Mouse (Mus musculus) layer of hippocampus, adult 11-12 months (tissue): ENCODE data around the gene Arl6ip4.

Experiments
- DNase-seq: peaks from one replicate; pipeline ENCODE4 v3.0.0; 2022; ENCODE audit warnings: low spot score

Arl6ip4 gene

DNA sequence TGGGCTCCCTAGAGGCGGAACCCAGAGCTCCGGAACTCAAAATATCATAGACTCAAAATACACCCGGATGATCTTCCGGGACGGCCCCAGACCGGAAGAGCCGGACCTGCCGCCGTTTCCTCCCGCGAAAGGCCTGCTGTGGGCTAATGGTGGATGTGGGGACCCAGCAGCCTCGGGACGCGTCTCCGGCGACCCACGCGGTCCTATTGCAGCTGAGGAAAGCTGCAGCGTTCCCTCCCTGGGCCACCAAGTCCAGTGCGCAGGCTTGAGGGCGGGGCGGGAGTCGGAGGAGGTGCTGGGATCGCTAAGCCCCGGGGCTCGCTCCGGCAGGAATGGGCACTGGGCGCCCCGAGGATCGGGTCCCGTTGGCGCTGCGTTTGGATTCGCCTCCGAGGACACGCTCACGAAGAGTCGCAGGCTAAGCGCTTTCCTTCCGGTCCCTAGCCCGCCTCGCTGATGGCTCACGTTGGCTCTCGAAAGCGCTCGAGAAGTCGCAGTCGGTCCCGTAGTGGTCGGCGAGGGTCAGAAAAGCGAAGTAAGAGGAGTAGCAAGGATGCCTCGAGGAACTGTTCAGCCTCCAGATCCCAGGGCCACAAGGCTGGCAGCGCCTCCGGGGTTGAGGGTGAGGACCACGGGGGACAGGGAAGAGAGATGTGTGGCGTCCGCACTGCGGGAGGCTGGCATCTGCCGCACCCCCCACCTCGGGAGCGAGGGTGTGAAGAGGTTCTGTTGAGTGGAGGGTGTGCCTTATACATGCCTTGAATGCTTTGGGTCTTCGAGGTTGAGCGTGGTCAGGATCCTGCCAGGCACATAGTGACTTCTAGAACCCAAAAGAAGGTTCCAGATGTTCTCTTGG lies at the start of gene Arl6ip4:
TSS of gene Arl6ip4 (plus strand) at position 100 of the 856 bp plus-strand sequence.
- peak; percentile 79 for DNase-seq

DNA sequence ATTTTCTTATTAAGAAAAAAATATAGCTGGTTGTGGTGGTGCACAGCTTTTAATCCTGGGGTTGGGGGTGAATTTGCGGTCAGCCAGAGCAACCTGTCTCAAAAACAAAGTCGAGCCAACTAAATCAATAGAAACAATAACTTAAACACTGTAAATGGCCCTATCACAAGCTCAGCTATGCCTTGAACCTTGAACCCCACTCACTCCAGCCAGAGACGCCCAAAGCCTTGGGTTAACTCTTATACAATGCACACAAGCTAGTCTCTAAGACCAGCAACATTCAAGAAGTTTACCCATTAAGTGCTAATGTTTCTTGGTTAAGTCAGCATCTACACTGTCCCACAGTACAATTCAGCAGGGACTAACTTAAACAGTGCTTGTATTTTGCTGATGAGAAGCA lies 46.2 kb upstream of the Arl6ip4 start:
- DNase-seq = no peak

DNA sequence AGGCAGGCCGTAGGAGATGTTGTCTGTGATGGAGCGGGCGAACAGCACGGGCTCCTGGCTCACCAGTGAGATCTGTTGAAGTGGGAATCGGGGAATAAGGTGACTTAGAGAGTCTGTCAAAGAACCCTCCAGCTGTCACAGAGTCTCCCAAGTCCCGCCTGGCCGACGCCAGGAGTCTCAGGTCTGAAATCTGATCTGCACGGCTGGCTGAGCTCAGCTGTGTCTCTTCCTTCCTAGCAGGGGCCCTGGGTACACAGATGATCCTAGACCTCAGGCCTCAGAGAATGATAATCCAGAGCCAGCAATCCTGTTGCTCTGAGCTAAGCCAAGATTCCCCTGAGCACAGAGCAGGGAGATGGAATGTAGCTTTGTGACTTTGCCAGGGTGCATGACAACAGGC lies 42.2 kb upstream of the Arl6ip4 start:
- no peak for DNase-seq

DNA sequence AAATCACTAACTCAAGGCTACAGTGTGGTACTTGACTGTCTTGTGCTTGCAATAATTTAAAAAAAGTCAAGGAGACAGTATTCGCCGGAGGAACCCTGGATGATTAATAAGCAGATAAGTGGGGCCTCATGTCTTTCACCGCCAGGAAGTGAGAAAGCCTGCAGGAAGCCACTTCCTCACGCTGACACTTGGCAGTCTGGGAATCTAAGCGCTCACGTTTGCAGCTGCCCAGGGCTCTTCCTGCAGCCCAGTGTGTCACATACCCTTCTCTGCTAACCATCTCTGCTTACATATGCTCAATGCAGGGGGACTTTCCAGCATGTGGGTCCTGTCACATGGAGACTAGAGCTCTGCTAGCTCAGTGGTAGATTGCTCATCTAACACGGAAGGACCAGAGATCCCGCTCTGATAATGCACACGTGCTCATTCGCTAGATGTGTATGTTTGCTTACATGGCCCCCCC lies 41.0 kb upstream of the Arl6ip4 start:
- DNase-seq = no peak

DNA sequence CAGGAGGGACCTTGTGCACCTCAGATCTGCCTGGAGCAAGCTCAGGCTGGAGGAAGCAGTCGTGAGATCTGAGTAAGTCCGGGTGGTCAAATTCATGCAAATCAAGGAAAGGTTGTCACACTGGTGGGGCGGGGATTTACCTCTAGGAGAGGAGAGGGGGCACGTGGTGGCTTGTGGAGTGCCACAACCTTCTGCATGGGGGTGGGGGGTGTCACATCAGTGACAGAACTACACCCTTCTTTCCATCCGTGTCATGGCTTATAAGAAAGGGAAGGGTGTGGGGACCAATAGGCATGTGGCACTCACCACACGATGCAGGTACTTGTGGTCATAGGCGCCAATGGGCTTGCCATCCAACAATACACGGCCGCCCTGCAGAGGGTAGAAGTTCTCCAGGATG lies 40.2 kb upstream of the Arl6ip4 start:
- no peak for DNase-seq

DNA sequence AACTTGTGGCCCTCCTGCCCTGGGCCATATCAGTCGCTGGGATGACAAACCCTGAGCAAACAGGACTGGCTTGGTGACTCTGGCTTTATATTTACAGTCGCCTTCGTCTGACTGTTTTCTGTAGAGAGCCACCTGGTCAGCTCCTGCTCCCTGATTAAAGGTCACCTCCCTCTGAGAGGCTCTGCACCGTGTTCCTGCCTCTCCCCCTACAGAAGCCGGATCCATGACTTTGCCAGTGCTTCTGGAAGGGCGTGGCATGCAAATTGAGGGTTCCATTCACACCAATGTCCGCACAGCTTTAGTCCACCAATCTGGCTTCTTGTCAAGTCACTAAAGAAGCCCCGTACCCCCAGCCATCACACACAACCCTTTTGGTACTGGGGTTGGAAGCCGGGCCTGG lies 39.3 kb upstream of the Arl6ip4 start:
- DNase-seq = no peak

DNA sequence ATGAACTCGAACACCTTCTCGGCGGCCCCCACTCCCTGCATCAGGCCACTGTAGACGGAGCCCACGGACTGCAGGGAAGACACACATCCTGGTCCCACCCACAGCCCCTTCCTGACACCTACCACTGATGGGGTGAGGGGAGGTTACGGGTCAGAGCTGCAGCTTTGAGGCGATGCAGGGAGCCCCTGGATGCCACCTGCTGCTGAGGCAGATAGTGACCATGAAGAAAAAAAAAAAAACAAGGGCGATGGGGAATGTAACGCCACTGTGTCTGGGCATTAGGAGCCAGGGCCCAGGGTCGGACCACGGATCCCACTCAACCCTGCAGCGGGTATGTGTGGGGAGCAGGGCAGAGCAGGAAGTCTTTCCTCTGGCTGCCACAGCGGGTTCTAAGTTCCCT lies 38.6 kb upstream of the Arl6ip4 start:
- DNase-seq = no peak

DNA sequence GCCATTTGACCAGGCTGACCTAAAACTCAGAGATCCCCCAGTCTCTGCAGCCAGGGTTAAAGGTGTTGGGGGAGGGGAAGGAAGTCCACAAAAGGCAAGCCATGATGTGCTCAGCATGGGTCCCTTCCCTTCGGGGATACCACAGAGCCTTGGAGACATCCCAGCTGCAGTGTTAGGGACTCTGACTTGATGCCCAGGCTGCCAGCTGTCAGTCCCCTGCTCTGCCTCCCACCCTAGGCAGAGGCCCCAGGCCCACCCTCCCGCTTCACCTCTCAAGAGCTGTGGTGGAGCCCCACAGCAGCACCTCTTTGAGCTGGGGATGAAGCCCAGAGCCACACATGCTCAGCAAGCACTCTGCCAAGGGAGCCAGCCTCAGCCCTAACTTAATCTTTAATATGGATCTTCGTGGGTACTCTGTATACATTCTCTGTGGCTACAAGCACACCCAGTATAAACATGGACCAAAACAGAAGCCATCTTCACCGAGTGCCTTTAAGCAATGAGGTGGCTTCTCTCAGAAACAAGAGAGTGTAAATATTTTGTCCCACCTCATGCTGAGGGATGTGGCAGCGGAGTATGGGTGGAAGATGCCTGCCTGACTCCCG lies 37.9 kb upstream of the Arl6ip4 start:
- DNase-seq = no peak

DNA sequence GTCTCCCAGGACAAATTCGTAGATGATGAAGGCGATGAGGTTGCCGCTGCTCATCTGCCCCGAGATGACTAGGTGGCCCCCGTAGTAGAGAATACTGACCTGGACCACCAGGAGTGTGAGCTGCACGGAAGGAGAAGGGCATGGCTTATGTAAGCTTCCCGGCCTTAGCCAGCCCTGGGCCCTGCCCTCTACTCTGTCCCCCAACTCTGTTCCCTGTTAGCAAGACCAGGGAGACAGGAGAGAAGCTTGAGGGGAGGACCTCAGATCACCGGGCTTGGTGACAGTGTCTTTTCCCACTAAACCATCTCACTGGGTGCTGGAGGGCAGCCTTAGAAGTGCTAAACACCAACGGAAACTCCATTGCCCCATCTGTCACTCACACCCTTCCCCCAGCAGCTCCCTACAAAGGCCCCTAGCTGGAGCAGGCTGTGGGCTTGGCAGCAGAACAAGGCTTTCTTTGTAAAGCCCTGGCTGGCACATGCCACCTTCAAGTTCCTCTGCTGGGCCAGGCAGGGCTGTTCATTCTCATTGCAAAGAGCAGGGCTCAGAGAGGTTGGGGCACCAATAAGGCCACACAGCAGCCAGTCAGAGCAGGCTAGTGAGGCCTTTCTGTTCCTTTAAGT lies 37.0 kb upstream of the Arl6ip4 start:
- peak; percentile 78 for DNase-seq

DNA sequence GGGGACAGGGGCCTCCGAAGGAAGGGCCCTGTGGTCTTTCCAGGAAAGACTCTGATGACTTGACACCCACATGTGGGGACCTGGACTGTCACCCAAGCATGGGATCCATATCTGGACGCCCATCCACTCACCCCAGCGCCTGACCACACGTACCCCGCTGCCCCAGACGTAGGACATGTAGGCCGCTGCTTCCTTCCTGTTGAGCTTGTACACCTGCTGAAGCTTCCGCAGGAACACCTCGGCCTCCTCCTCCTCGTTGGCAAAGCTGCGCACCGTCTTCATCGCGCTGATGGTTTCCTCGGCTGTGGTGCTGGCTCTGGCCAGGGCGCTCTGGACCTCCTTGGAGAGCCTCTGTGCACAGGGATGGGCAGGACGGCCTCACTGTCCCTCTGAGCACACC lies 36.0 kb upstream of the Arl6ip4 start:
- DNase-seq = no peak

DNA sequence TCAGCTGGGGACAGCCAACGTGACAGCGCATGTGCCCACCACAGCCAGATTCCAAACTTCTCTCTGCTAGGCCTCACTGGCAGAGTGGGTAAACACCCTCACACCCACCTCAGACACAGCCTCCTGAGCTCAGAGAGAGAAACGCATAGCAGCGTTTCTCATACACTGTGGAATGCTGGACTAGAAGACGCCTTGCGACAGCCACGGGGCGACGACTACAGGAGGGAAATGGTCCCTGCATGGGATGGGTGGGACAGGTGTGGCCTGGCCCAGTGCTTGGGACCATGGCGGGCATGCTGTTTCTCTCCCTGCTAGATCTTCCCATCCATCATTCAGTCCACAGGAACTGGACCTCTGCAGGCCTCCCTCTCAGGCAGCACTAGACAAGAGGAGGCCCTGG lies 33.4 kb upstream of the Arl6ip4 start:
- DNase-seq = no peak

DNA sequence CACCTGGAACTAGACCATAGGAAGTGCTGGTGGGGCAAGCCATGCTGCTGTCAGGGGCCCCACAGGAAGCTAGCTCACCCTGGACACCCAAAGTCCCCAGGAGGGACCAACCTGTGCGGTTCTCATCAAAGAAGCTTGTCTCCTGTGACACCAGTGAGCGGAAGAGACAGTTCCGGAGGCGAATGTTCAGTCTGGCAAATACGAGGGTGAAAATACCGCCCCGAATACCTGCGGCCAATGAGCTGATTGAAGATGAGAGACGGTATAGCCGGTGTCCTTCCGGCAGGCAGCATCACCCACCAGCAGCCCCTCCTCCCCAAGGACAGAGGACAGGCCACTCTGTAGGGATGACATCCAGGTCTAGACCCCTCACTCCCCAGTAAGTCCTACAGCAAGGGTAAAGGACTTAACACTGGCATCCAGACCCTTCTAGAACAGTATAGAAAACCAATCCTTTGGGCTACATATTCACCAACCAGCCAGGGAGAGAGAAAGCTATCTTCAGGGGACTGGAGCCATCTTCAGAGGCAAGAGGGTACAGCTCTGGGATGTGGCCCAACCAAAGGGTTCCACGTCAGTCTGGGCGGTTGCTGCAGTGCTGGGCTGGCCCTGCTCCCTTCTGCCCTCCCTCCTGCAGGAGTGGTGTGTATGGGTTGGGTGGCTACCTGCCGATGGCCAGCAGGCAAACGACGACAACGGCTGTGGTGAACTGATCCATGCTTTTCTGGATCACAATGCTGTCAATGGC lies 32.8 kb upstream of the Arl6ip4 start:
- DNase-seq = no peak

DNA sequence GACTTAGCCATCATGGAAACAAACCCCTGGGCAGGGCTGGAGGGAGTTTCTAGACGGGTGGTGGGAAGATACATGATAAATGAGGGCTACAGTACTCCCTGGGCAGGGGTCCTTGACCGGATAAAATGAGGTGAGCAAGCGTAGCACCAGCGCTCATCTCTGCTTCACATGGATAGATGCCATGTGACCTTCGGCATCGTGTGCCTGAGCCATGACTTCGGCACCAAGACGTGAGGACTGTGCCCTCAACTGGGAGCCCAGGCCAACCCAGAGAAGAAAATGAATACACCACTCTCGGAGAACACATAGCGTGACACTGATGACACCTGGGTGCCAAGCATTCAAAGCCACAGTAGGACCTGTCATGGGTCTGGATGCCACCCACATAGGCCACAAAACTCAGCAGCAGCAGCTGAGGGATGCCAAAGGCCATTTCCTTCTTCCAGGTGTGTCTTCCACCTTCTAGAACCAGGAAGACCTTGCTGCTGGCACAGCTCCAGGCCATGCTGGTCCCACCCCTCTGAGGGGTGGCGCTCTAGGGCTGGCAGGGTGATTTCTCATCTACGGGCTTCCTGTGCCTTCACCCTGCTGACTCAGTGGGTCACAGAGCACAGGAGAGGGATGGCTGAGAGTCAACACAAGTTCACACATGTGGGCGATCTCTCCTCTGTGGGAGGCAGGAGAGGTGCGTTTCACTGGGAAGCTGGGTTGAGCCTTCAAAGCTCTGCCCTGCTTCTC lies 31.9 kb upstream of the Arl6ip4 start:
- no peak for DNase-seq

DNA sequence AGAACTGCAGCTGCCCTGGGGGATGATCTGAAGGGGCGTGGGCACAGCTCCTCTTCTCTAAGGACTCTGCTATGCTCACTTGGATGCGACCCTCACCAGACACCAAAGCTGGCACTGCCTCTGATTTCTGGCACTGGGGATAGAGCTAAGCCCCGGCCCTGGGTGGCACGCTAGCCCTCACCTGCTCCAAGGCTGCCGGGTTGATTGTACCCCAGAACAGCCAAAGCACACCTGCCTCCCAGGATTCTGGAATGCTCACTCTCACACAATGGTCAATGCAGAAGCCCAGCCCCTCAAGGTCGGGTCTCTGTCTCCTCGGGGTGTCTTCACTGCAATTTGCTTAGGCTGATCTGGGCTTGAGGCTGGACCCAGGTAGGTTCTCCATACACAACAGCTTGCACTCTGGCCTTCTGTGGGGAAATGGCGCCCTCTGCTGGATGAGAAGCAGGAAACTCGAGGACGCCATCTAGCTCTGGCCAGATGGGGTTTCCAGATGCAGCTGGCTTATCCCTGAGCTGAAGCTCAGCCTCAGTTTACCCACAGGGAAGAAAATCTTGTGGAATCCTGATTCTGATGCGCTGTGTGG lies 31.2 kb upstream of the Arl6ip4 start:
- peak; percentile 84 for DNase-seq

DNA sequence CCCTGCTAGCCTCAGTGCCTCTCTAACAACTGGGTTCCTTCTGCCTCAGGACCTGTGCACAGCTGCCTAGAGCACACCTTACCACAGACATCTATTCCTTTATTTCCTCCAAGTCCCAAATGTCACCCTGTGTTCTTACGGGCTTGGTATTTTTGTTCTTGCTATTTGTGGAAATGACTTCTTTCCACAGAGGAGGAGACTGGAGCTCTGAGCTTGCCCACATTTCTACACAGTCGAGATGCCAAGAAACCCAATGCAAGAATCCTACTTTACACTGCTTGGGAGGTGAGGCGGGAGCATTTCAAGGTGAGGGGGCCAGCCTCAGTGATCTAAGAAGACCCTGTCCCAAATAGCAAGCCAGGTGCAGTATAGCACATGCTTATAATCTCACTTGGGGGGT lies 30.4 kb upstream of the Arl6ip4 start:
- no peak for DNase-seq

DNA sequence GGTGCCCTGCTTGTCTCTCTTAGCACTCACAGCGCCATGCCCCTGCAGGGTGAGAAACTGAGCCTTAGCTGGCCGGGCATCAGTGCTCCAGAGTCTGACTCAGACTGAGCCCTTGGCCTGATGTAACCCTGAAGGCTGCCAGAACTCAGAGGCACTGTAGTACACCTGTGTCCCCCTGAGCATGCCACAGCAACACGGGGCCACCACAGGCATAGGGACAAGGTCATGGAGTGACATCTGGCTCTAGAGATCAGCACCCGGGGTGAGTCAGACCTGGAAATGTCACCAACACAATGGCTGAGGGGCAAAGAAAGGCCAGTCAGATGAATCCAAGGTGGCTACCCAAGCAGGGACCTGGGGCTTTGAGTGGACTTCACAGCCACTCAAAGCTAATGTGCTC lies 29.0 kb upstream of the Arl6ip4 start:
- no peak for DNase-seq

DNA sequence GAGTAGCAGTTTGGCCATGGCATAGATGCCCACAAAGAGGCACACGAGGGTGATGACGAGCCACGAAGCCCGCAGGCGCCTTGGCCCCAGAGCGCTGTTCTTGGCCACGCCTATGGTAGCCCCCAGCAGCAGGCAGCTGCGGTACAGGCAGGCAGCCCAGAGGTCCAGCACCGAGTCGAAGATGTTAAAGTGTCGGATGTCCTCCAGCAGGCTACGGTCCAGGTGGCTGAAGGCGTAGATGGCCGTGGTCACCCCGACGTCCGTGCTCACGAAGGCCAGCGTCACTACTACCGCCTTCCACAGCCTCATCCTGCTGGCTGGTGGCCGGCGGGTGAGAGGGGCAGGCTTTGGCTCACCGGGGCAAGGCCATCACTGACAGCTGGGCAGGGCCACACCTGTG lies 26.0 kb upstream of the Arl6ip4 start:
- no peak for DNase-seq

DNA sequence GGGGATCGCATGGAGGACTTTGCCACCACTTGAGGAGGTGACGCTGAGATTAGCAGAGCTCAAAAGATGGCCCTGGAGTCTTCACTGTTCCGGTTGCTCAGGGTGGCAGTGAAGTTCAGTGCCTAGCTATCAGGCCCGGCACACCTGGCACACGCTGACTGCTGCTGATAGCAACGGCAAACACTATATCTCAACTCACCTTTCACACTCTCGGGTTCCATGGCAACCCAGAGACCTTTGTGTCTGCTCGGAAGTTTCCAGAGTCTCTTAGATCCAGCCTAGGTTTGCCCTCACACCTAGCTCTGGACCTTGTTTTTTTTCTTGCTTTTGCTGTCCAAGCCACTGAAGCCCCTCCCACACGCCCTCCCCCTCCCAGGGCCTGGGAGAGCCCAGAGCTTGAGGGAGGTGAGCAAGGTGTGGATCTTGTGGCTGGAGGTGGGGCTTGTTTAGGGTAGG lies 23.9 kb upstream of the Arl6ip4 start:
- DNase-seq = no peak

DNA sequence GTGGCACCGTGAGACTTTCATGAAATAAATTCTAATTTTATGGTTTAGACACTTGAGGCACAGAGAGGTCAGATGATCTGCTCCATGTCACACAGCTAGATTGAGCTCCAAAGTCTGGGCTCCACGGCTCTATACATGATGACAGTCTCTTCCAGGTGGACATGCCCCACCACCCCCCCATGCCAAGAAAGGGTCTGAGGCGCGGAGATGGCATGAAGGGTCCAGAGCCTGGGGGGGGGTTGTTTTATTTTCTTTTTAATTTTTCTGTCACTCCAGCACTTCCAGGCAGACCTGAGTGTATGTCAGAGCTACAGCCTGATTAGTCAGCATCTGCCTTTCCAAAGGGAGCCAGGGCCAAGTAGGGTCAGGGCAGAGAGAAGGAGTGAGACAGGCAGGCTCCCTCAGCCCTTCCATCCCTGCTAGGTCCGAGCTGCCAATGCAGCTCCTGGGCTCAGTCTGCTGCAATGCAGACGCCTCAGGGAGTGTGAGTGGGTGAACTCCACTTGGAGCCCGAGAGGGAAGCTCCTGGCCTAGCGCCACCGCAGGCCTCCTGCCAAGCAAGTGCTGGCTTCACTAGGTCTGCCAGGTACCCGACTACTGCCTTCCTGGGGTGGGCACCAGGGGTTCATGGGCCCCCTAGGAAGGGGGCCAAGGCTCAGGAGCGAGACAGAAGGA lies 22.6 kb upstream of the Arl6ip4 start:
- peak; percentile 74 for DNase-seq

DNA sequence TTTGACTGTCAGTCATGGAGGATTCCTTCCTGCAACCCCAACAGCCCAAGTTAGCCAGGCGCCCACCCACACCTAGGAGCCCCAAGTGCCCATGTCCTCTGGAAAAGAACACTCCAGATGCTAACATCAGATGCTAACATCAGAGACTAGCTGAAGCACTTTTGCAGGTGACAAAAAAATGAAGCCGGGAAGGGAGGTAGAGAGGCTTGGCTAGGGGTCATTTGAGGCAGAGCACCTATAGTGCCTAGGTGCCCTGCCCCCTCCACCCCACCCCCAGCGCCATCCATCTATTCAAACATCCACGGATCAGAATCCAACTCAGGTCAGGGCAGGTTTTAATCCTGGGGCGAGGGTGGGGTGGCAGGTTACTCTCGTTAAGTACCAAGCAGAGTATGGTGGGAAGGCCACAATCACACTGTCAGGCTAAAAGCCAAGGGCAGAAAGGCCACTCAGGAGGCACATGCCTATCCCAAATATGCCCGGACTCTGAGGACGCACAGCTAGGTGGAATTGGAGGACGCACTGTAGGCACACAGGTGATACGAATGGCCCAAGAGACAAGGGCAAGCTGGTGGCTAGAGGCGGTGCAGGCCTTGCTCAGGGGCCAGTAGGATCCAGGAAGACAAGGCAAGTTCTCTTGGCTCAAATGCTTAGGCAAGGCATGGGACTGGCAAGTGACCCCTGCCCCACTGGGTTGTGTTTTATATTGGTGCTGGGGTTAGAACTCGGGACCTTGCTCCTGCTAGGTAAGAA lies 21.9 kb upstream of the Arl6ip4 start:
- no peak for DNase-seq
